8 mouse cellular contexts compared by ENCODE assay signal in genomic region chr5:92042377-92043348, GRCm38 (mm10). TPM values are rescaled to one million over a fixed set of nuclear protein-coding genes. Genes with fewer than 3 reads are reported as not detected.
DNase-seq lines count a peak whose midpoint lies in the region; ATAC-seq lines count a peak whose summit lies in the region.

No protein-coding gene starts in this region.

- intact Hi-C loops in heart, postnatal 14 days (cut with DNase I), result loop anchor here (5.0 kb wide), 1 partner anchor 80 kb away; the partner anchor contains the start of gene Rchy1

- H3K9ac ChIP-seq in forebrain, embryonic 14.5 days (ENCODE audit: low read length), result peak overlapping the region; percentile 61
- H3K9ac ChIP-seq in neural tube, embryonic 15.5 days (replicated peaks), result peak overlapping the region; percentile 59

- ATAC-seq in forebrain, embryonic 14.5 days, result peak; percentile 99
- peak; percentile 99 for ATAC-seq in neural tube, embryonic 15.5 days (ENCODE audit: low FRiP score)

- no peaks in the 10 kb centered on the region for H3K36me3 ChIP-seq in forebrain, embryonic 14.5 days (ENCODE audit: control insufficient read depth, insufficient read depth, low read length)
- H3K36me3 ChIP-seq in neural tube, embryonic 15.5 days, result no peaks in the 10 kb centered on the region

- H3K27ac ChIP-seq in forebrain, embryonic 14.5 days (ENCODE audit: low read depth, low read length), result no peak overlapping the region
- peak overlapping the region; percentile 76 for H3K27ac ChIP-seq in neural tube, embryonic 15.5 days (replicated peaks)

- peaks cover 3% of the 10 kb centered on the region; the same call in 1 of the 2 replicates for H3K4me1 ChIP-seq in forebrain, embryonic 14.5 days (ENCODE audit: control insufficient read depth, insufficient read depth, low read length)
- peaks cover 10% of the 10 kb centered on the region for H3K4me1 ChIP-seq in neural tube, embryonic 15.5 days

- under 1% methylated on average over 68 of the region's 68 CpGs for WGBS in forebrain, embryonic 14.5 days
- under 1% methylated on average over 68 of the region's 68 CpGs for WGBS in neural tube, embryonic 15.5 days

- 0 out of 2 replicates have a peak, but pooled peaks cover 4% of the 10 kb centered on the region for H3K27me3 ChIP-seq in forebrain, embryonic 14.5 days (replicated peaks; ENCODE audit: control insufficient read depth, insufficient read depth, low read length)
- H3K27me3 ChIP-seq in neural tube, embryonic 15.5 days (replicated peaks), result peaks cover 8% of the 10 kb centered on the region

- DNase-seq in ES-CJ7 (ENCODE audit: low read depth, low spot score), result peak; percentile 98
- DNase-seq in cerebellum, adult 11 months, result peak; percentile 98
- DNase-seq in forebrain, embryonic 14.5 days (ENCODE audit: low spot score), result peak; percentile 90
- peak; percentile 91 for DNase-seq in heart, postnatal 14 days
- peak; percentile 93 for DNase-seq in layer of hippocampus, adult 11-12 months (ENCODE audit: low spot score)
- peak; percentile 97 for DNase-seq in lung, adult 18-20 months
- DNase-seq in testis, postnatal 14 days (ENCODE audit: low spot score), result peak; percentile 96

- H3K9me3 ChIP-seq in forebrain, embryonic 14.5 days (replicated peaks; ENCODE audit: control insufficient read depth, low read length), result no peaks in the 10 kb centered on the region
- no peaks in the 10 kb centered on the region for H3K9me3 ChIP-seq in neural tube, embryonic 15.5 days (replicated peaks)

- peak overlapping the region; percentile 99 for H3K4me2 ChIP-seq in forebrain, embryonic 14.5 days (ENCODE audit: low read length)
- H3K4me2 ChIP-seq in neural tube, embryonic 15.5 days, result peak overlapping the region; percentile 96

- H3K4me3 ChIP-seq in forebrain, embryonic 14.5 days (ENCODE audit: low read depth, low read length), result peak overlapping the region; percentile 69
- peak overlapping the region; percentile 86 for H3K4me3 ChIP-seq in neural tube, embryonic 15.5 days (replicated peaks)

RNA-seq across cellular contexts. Expression of gene Cdkl2, which starts 1.0 kb away (rescaled TPM):
- 3.9 and 7.6 TPM in 2 replicates for polyA plus RNA-seq in forebrain, embryonic 14.5 days (2014; fragmentation: Nextera tagmentation; extraction: Ambion mirVana)
- 1 to 10 TPM; 3.6 to 3.8 TPM for total RNA-seq in heart, postnatal 14 days (2021)
- polyA plus RNA-seq in neural tube, embryonic 15.5 days (2015; fragmentation: Nextera tagmentation; extraction: Ambion mirVana), result 14.0 and 17.4 TPM in 2 replicates

RNA-seq across cellular contexts. Expression of gene G3bp2, which starts 40.9 kb away (rescaled TPM):
- polyA plus RNA-seq in forebrain, embryonic 14.5 days (2014; fragmentation: Nextera tagmentation; extraction: Ambion mirVana), result 351 and 398 TPM in 2 replicates
- 10 to 100 TPM; 69.1 to 70.7 TPM for total RNA-seq in heart, postnatal 14 days (2021)
- polyA plus RNA-seq in neural tube, embryonic 15.5 days (2015; fragmentation: Nextera tagmentation; extraction: Ambion mirVana), result 325 and 357 TPM in 2 replicates

RNA-seq across cellular contexts. Expression of gene Odaph, which starts 55.4 kb away (rescaled TPM):
- polyA plus RNA-seq in forebrain, embryonic 14.5 days (2014; fragmentation: Nextera tagmentation; extraction: Ambion mirVana), result not detected in 2 replicates
- total RNA-seq in heart, postnatal 14 days (2021), result not detected
- 0.20 and 0.41 TPM in 2 replicates for polyA plus RNA-seq in neural tube, embryonic 15.5 days (2015; fragmentation: Nextera tagmentation; extraction: Ambion mirVana)
